Mouse (Mus musculus) gastrocnemius, postnatal 14 days (tissue): ENCODE measurements around the gene Ascl3. TPM values are rescaled to one million over a fixed set of nuclear protein-coding genes. Genes with fewer than 3 reads are reported as not detected.

Source experiments
- DNase-seq: peaks from one replicate; pipeline ENCODE4 v3.0.0; 2021; ENCODE audit warnings: mixed read lengths
- intact Hi-C: fragments of 180-260 bp; cut with DNase I; formaldehyde crosslinking; loops from one replicate; pipeline ENCODE4 v1.15.1; 2025; ENCODE audit warnings: low total_unique reads
- total RNA-seq, 2 experiments: library from RNA; stranded (reverse); gene quantifications; 2 replicates each; pipeline ENCODE4 v1.2.3; 2021

The Ascl3 gene
- total RNA-seq, 2 experiments from 2014 or later: not detected

DNA sequence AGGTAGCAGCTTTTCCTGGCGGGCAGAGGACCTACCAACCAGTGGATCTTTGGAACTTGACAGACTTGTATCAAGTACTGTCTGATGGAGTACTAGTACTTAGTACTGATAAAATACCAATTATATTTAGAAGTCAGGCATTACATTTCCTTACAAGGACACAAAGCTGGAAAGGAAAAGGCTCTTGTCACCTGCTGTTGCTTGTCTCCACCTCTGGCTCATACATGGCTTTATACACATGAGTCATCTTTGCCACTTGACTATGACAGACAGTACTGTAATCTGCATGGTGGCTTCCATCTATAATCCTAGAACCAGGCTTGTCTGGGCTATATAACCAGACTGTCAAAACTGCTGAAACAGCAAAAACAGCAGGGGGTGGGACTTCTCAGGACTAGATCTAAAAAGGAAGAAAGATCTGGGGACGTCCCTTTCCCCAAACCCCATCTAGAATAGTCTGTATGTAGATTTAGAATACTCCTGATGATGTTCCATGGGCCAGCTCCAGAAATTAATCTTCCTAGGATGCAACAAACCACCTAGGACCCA lies 18.0 kb downstream of the Ascl3 start:
- no peak for DNase-seq
- intact Hi-C loops: loop anchor here (5.0 kb wide), 1 partner anchor 179 kb away; no protein-coding TSS in a partner anchor

DNA sequence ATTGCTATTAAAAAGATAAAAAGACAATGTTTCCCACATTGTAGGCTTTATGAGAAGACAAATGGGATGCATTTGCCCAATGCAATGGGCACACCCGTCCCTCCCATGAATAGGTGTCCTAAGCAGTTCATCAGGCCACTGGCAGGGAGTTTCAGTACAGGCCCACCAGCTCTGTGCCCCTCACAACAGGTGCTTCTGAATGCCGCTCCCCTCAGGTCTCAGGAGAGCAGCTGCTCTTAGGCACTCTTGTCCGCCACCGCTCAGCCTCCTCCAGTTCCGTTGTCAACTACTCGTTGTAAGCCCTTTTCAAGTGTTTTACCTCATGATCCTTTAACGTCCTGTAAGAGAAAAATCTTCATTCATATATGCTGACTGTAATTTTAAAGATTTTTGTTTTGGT lies 19.3 kb downstream of the Ascl3 start:
- no peak for DNase-seq
- intact Hi-C loops: loop anchor here (5.0 kb wide), 1 partner anchor 180 kb away; no protein-coding TSS in a partner anchor

- intact Hi-C loops: loop anchor here (5.0 kb wide), 1 partner anchor 182 kb away; no protein-coding TSS in a partner anchor
- no peak for DNase-seq
These were observed 21.5 kb downstream of the Ascl3 start for GRCm38 (mm10) chr7:109710069-109710468.

DNA sequence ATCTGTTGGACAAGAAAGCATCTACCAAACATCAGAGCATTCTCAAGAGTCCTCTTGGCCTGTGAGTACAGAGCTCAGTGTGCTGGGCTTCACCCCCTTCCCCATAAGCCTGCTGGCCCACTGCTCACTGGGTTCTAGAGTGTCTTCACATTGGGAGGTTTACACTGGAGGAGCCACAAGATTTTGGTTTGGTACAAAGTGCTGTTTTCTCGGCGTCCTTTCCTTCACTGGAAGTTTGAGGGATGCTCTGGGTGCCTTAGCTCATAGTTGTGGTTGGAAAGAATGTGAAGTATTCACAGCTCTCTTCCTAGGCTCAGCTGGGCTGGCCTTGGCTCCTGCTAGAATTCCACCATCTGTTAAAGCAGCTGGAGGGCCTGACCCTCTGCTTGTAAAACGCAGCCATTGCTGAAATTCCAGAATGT lies 22.6 kb downstream of the Ascl3 start:
- intact Hi-C loops: no loop called here
- peak; percentile 63 for DNase-seq

GRCm38 (mm10) chr7:109707023-109707785 lies 24.3 kb downstream of the Ascl3 start:
- no peak for DNase-seq
- intact Hi-C loops: no loop called here

DNA sequence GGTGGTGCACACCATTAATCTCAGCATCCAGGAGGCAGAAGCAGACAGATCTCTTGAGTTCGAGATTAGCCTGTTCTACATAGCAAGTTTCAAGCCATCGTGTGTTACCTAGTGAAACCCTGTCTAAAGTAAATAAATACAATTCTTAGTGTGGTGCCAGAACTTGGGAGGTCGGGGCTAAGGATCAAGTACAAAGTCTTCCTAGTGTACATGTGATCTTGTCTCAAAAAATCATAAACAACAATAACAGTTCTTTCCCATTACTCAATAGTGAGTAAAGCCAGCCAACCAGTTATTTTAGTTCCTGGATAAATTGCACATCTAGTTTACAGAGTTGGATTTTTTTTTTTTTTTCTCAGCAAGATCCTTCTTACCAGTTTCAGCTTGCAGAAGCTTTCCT lies 27.1 kb downstream of the Ascl3 start:
- DNase-seq: no peak
- intact Hi-C loops: no loop called here

DNA sequence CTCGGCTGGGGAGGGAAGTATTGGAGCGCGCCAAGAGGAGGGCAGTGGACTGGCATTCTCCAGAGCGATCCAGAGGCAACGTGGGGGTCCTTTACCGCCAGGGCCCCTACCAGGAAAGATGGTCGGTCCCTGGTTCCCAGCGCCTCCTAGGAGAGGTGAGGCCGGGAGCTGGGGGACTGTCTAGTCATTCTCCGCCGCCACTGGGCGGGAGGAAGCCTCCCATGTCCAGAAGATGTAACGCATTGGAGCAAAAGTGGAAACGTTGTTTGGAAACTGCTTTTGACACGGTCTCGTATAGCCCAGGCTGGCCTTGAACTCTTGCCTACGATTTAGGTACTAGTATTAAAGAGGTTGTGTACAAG lies 27.5 kb downstream of the Ascl3 start:
- DNase-seq: no peak
- intact Hi-C loops: no loop called here

GRCm38 (mm10) chr7:109703190-109704015 lies 28.1 kb downstream of the Ascl3 start, which contains the start of the genes St5 and Akip1:
Gene St5, minus strand, starts transcription at chr7:109703605.
Gene Akip1, plus strand, starts transcription at chr7:109703690.
- intact Hi-C loops: no loop called here
- DNase-seq: peak; percentile 97

DNA sequence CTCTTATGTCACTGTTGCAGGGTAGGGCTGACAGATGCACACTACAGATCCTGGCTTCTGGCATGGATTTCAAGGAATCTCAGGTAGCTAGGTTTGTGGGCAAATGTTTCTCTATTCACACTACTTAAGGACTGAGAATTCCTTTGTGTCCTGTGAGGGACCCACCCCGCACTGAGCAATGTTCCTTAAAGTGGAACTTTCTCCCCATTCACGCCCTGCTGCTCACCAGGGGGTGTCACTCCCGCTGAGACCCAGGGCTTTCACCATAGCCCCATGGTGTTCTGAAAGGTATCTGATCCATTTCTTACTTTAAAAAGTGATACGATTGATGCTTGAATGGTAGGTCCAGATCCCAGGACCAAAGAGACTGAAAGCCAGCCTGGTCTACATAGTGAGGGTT lies 28.8 kb downstream of the Ascl3 start:
- intact Hi-C loops: no loop called here
- DNase-seq: no peak

DNA sequence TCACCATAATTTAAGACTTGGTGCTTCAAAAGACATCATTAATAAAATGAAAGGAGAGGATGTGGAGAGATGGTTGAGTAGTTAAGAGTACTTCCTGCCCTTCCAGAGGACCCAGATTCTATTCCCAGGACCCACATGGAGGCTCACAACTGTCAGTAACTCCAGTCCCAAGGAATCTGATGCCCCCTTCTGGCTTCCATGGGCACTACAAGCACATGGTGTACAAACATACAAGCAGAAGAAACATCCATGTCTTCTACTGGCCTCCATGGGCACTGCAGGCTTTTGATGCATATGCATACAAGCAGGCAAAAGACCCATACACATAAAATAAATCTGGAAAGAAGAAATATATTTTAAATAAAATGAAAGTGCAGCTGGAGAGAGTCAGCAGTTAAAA lies 31.3 kb downstream of the Ascl3 start:
- intact Hi-C loops: no loop called here
- no peak for DNase-seq

DNA sequence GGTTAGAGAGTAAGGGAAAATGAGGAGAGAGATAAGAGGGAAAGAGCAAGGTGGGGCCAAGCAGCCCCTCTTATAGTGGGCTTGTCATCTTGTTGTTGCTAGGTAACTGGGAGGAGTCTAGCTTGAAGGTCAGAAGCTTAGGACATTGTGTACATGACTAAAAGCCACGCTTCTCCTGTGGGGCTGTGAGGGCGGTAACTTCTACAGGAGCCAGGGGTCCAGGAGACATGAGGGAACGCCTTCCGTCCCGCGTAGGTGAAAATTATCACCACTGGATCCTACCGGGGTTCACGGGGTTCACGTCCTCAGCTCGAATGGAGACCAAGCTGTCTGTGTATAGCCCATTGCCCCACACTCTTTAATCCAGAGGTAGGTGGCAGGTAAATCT lies 36.2 kb downstream of the Ascl3 start:
- no peak for DNase-seq
- intact Hi-C loops: no loop called here

DNA sequence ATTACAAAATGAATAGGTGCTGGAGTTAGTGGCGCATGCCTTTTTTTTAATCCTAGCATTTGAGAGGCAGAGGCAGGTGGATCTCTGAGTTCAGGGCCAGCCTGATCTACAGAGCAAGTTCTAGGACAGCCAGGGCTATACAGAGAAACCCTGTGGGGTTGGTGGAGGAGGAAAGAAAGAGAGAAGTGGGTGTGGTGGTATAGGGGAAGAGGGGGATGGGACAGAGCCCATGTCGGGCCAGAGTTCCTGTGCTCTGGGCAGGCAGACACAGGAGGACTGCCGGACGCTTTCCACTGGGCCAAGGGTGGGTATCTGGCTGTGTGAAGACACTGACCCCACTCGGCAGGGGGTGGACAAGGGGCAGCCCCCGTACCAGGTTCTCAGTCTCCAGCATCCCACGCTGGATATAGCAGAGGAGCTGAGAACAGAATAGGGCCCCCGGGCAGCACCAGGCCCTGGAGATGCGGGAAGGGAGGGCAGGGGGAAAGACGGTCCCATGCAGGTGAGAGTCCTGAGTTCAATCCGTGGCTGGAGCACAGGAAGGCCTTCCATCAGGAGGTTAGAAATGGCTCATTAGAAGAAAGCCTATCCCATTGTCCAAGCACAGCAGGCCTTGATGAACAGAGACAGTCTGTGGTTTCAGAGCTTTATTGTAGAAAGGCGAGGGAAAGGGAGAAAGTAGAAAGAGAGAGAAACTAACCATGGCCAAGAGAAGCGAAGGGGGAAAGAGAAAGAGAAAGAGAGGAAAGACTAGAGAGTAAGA lies 36.8 kb downstream of the Ascl3 start:
- no peak for DNase-seq

DNA sequence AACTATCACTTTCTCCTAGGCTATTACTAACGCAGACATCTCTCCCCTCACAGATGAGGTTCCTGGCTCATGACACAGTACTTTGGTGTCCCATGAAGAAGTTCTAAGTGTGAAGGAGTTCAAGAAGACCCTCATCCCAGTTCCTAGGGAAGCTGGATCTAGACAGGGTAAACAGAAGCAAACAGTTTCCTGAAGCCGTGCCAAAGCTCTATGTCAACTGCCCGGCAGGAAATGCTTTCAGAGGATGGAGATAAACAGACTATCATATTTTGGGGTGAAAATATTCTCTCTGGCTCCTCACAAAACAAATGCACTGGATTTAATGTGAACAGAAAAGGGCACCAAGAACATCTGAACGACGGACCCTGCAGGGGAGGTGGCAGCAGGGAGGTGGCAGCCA lies 40.6 kb downstream of the Ascl3 start:
- no peak for DNase-seq
- intact Hi-C loops: no loop called here

More for the DNA sequence above, 36.8 kb downstream of the Ascl3 start:
- intact Hi-C loops: no loop called here

DNA sequence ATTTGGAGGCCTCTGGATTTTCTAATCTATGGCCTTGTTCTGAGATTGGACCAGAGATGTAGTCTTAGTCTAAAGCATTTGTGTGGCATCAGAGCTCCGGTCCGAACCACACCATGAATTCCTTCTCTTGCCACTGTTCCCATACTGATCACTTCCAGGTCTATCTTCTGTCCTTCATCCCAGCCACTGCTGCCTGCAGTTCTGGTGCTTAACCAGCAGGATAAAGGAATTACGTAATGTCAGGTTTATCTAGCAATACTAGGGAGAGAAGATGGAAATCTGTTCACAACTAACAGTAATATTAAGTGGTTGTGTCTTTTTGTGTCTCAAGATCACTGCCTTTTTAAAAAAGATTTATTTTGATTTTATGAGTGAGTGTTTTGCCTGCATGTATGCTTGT lies 41.4 kb downstream of the Ascl3 start:
- intact Hi-C loops: no loop called here
- DNase-seq: no peak

DNA sequence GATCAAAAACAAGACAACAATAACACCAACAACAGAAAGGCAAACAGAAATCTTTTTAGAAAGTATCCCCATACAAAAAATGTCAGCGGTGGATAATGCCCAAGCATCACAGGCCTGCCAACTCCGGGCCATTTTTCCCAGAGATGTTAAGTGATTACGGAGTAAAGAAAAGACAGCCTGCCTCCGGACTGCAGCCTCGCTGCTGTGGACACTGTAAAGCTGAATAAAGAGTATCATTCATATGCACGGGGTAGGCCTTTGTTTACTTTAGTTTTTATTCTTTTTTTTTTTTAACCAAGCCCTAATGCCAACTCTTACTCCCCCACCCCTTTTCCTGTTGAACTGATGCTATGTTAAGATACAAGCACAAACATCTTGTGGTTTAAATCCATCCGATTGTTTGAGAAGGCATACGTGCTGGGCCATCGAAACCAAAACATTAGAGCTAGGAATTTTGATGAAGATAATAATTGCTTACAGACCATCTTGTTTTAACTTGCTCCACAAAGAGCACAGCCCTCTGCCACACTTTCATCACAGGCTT lies 44.9 kb downstream of the Ascl3 start:
- DNase-seq: no peak
- intact Hi-C loops: no loop called here

- no peak for DNase-seq
- intact Hi-C loops: no loop called here
These were observed 50.6 kb downstream of the Ascl3 start for GRCm38 (mm10) chr7:109680879-109681278.

DNA sequence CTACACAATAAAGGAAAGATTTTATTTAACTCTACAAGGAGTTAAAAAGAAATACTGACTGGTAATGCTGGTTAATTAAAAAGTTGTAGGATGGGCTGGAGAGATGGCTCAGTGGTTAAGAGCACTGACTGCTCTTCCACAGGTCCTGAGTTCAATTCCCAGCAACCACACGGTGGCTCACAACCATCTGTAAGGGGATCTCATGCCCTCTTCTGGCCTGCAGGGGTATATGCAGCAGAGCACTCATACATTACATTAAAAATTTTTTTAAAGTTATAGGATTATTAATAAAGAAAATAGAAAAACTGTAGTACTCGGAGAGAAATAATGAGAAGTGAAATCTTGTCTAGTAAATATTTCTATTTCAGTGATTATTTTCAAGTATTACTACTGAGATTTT lies 51.2 kb downstream of the Ascl3 start:
- no peak for DNase-seq
- intact Hi-C loops: no loop called here
